Mouse (Mus musculus) mouse trophoblast stem cell (cell line): ENCODE results near the gene Irak1.

Source experiments
- in situ Hi-C, 2 experiments: fragments of 300-500 bp; cut with MseI, MboI; formaldehyde crosslinking; loops; 2 replicates in 1 of 2; 3 replicates in 1 of 2; pipeline ENCODE4 v1.15.1; 2025

Gene Irak1

GRCm38 (mm10) chrX:73966248-73967176 lies 57.2 kb downstream of the Irak1 start, which contains the start of gene Hcfc1:
Hcfc1 (minus strand) TSS chrX:73966357.
- in situ Hi-C loops = no loop called here

GRCm38 (mm10) chrX:73965307-73965706 lies 58.4 kb downstream of the Irak1 start:
- in situ Hi-C loops = no loop called here

GRCm38 (mm10) chrX:73964363-73964762 lies 59.4 kb downstream of the Irak1 start:
- in situ Hi-C loops = no loop called here
